Comparison of ENCODE assay signal across 16 mouse cellular contexts in the genomic region with DNA sequence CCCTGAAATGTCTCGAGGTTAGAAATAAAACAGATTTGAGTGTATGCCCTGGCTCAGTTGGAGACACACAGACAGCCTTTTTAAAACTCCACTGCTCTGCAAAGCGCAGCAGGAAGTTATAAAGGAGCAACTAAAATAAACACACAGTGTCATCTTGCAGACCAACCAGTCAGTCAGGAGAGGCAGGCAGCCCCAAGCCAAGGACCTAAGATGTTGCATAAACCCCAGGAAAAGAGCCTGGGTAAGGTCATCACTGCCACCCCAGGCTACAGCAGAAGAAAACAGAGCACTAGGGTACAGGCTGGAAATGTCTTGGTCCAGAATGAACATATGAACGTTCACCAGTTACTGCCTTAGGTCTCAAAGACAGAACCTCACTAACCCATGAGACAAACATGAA.
DNase-seq lines count a peak whose midpoint lies in the region; ATAC-seq and TF ChIP-seq lines count a peak whose summit lies in the region.
"Had no signal": no experiment of that assay in that cellular context is flagged by ENCODE, and none has a peak within 500 bp of the region (broad histone marks: within the 10 kb centered on the region; RNA-seq: fewer than 3 reads in every experiment).

No protein-coding gene starts in this region.

- no peak for ATAC-seq in cerebellum, adult (ENCODE audit: insufficient number of reproducible peaks, low FRiP score, low TSS enrichment)
- ATAC-seq: midbrain, embryonic 13.5 days had no signal

- no peaks in the 10 kb centered on the region for H3K27me3 ChIP-seq in cerebellum, adult 2 months (ENCODE audit: control insufficient read depth, insufficient read depth, low read length)
- H3K27me3 ChIP-seq in kidney, adult 2 months (replicated peaks; ENCODE audit: control insufficient read depth, insufficient read depth, low read length), result no peaks in the 10 kb centered on the region
- H3K27me3 ChIP-seq: heart, embryonic 12.5 days; midbrain, embryonic 13.5 days had no signal

- no peaks in the 10 kb centered on the region for H3K36me3 ChIP-seq in kidney, adult 2 months (ENCODE audit: control insufficient read depth, insufficient read depth, low read length)
- H3K36me3 ChIP-seq: heart, embryonic 12.5 days; midbrain, embryonic 13.5 days had no signal

- peak overlapping the region; percentile 84 for H3K27ac ChIP-seq in cerebellum, adult 2 months (ENCODE audit: insufficient read depth, low read length)
- peak overlapping the region; percentile 71; the same call in 1 of the 2 replicates for H3K27ac ChIP-seq in kidney, adult 2 months (ENCODE audit: insufficient read depth, low read depth, low read length)
- H3K27ac ChIP-seq: hindbrain, embryonic 14.5 days; midbrain, embryonic 13.5 days had no signal

- no peak for TF ChIP-seq CTCF in cerebellum, adult 2 months (IDR thresholded peaks at IDR 0.05; ENCODE audit: borderline replicate concordance, insufficient read depth, low read depth, low read length)
- no peak for TF ChIP-seq CTCF in kidney, adult 2 months (conservative IDR thresholded peaks at IDR 0.05; ENCODE audit: insufficient read depth, insufficient read length, low read depth, low read length)

- 10% methylated on average over 3 of the region's 3 CpGs for WGBS in cerebellum, adult 2 months
- 28% methylated on average over 3 of the region's 3 CpGs for WGBS in kidney, adult 2 months

- peaks cover 68% of the 10 kb centered on the region for H3K4me1 ChIP-seq in cerebellum, adult 2 months (ENCODE audit: control insufficient read depth, insufficient read depth, low read length)
- H3K4me1 ChIP-seq in kidney, adult 2 months (ENCODE audit: control insufficient read depth, insufficient read depth, low read length), result peaks cover 21% of the 10 kb centered on the region

- TF ChIP-seq POLR2A in cerebellum, adult 2 months (IDR thresholded peaks at IDR 0.05; ENCODE audit: borderline replicate concordance, insufficient read depth, low read length), result no peak
- no peak for TF ChIP-seq POLR2A in kidney, adult 2 months (IDR thresholded peaks at IDR 0.05; ENCODE audit: low read depth, low read length)

- H3K4me3 ChIP-seq in cerebellum, adult 2 months (replicated peaks; ENCODE audit: insufficient read depth, low read depth, low read length), result no peak overlapping the region
- no peak overlapping the region for H3K4me3 ChIP-seq in kidney, adult 2 months (ENCODE audit: insufficient read depth, low read depth, low read length)
- H3K4me3 ChIP-seq: heart, embryonic 12.5 days; midbrain, embryonic 13.5 days had no signal

- peak; percentile 51 to 56 for DNase-seq in cerebellum, adult 2 months
- DNase-seq in kidney, adult 2 months, result no peak
- no peak for DNase-seq in kidney, postnatal 10 days
- peak; percentile 58 for DNase-seq in urinary bladder, postnatal 14 days (ENCODE audit: low spot score)
- DNase-seq in urinary bladder, postnatal 10 days (ENCODE audit: low spot score), result no peak
- no peak for DNase-seq in retina, embryonic 14.5 days (ENCODE audit: low spot score)
- DNase-seq in testis, postnatal 14 days (ENCODE audit: low spot score), result no peak
- DNase-seq: cerebellum, postnatal 36 days; gastrocnemius, postnatal 36 days; kidney, adult 8-10 months; kidney, postnatal 4 days; thymus, postnatal 36 days had no signal

Comparison
In these comparisons a context has a peak if more than half of its experiments do, and no peak if none do; other contexts are left out.
1. DNase-seq: peak in cerebellum, adult 2 months (2 of 2) and urinary bladder, postnatal 14 days (single experiment); none in kidney, adult 2 months (single experiment), kidney, postnatal 10 days (single experiment), urinary bladder, postnatal 10 days (single experiment), retina, embryonic 14.5 days (single experiment) and testis, postnatal 14 days (single experiment).